Mouse (Mus musculus): ENCODE data around the gene Stoml1. TPM values are rescaled to one million over a fixed set of nuclear protein-coding genes. Genes with fewer than 3 reads are reported as not detected.
A peak's percentile ranks its signal among the peaks of the same experiment; 100 is the strongest.
"Not testable (repeated sequence)": the region's sequence is repeated elsewhere in the genome, so short reads cannot be mapped to it uniquely, and the experiment has no call there.

The Stoml1 gene
- polyA plus RNA-seq, 2 experiments from 2014 or later, result 26.0 to 83.0 TPM

DNA sequence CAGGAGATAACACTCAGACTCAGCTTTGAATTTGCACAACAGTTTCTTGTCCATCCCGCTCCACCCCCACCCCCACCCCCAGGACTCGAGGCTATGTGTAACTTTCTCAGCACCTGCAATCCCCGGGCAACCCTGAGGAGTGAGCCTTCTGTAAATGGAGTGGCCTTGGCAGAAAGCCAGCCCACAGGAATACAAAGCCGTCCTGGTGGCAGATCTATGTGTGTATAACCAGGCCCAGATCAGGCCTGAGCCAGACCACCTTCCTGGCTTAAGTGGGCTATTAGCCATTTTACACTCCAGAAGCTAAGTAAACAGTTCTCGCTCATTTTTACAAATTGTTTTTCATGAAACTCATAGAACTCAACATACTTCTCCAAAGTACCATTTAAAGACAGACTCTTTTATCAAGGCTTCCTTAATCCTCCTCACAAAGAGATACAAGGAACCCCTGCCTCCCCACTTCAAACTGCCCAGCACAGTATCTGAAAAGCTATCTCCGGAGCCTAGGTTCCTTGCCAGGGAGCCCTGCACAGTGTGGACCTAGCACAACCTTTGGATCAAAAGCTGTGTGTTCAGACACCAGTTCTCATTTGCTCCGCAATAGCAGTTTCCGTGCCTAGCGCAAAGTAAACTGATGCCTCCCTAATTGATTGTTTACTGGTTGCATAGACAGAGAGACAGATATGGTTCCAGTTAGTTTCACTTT lies 11.0 kb upstream of the Stoml1 start:
- ATAC-seq, result no peak

GRCm38 (mm10) chr9:58242696-58243095 lies 10.3 kb upstream of the Stoml1 start:
- ATAC-seq, result no peak

DNA sequence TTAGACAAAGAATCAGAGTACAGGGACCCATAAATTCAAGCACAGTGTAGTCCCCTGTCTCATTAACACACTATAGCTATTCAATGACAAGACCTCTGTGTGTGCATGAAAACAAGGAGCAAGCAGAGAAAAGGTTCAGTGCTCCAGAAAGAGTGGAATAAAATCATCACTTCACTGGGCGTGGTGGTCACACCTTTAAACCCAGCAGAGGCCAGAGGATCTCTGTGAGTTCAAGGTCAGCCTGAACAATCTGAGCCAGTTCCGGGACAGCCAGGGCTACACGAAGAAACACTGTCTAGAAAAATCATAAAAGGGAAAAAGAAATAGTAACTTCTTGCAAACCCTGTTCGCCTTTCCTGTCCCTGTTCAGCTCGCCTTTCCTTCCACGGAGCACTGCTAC lies 9.3 kb upstream of the Stoml1 start:
- ATAC-seq, result no peak

- ATAC-seq, result no peak
Measured at GRCm38 (mm10) chr9:58246083-58246591, 6.8 kb upstream of the Stoml1 start.

DNA sequence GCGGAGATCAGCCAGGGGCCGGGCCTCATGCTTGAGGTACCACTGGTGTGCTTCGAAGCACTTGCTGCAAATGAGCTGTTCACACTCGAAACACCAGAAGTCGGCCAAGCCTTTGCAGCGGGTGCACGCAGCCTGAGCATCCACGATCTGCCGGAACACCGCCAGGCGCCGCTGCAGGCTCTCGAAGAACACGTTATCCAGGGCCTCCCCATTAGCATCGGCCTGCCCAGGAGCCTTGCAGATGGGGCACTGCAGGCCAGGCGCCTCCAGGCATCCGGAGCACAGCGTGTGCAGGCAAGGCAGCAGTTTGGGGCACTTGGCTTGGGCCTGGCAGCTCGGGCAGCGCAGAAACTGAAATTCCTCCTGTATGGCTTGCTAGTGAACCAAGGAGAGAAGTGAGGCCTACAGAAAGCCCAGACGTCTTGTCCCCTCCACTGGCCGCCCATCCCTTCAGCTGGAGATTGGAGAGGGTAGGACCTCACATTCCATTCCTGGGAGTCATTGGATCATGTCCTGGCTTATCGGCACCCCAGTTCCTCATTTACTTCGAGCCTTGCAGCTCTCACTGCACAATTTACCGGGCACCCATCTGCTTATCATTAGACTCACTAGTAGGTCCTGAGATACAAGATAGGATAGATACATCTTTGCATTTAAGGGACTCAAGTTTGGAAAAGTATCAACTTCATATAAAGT lies 5.8 kb upstream of the Stoml1 start:
- ATAC-seq, result peak; percentile 79

DNA sequence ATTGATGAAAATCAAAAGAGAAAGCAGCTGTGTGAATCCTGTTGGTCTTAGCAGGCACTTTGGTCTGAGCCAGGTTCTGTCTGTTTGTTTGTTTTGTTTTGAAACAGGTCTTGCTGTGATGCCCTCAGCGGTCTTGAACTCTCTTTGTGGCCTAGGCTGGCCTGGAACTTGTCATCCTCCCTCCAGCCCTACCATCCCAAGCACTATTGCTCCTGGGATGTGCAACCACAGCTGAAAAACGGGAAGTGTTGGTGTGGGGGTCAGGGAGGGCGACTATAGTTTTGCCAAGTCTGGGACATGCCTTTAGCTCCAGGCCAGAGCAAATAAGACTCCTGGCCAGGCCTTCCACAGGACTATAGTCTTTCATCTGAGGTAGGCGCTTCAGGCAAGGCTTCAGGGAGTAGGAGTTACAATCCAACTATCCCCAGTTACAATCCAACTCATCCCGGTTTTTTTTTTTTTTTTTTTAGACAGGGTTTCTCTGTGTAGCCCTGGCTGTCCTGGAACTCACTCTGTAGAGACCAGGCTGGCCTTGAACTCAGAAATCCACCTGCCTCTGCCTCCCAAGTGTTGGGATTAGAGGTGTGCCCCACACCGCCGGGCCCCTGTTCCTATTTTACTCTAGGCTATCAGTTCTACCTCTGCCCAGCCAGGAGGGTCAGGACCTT lies 4.1 kb upstream of the Stoml1 start:
- ATAC-seq, result no peak

DNA sequence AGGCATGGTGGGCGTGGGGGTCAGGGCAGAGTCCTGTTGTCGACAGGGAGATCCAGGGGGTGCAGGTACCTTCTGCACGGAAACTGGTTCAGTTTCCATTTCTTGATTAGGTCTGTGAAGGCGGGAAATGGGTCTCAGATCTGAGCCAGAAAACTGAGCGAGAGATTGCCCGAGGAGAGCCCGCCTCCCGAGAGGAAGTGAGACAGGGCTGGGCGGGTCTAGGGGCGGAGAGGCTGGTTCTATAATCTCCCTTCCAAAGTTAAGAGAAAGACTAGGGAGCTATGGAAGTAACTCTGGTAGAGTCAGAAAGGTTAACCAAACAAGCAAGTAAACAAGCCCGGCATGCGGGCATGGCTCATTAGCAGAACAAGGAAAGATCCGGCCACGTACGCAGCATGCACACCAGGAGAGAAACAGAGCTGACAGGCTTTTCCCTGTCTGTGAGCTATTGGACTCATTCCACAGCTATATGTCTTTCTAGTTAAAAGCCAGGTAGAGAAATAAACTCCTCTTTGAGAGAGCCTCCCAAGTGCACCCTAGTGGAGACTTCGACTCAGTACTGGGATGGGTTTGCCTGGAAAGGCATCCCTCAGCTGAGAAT lies 3.3 kb upstream of the Stoml1 start, which contains the start of gene Pml:
Gene Pml, minus strand, starts transcription at position 195 of the 601 bp plus-strand sequence.
- ATAC-seq, result peak; percentile 62

- no peak for ATAC-seq
Measured at GRCm38 (mm10) chr9:58250322-58250721, 2.6 kb upstream of the Stoml1 start.

- not testable (repeated sequence) for ATAC-seq
Measured at GRCm38 (mm10) chr9:58250730-58251129, 2.2 kb upstream of the Stoml1 start.

- ATAC-seq, result not testable (repeated sequence)
Measured at GRCm38 (mm10) chr9:58253805-58254122, 800 bp downstream of the Stoml1 start.

DNA sequence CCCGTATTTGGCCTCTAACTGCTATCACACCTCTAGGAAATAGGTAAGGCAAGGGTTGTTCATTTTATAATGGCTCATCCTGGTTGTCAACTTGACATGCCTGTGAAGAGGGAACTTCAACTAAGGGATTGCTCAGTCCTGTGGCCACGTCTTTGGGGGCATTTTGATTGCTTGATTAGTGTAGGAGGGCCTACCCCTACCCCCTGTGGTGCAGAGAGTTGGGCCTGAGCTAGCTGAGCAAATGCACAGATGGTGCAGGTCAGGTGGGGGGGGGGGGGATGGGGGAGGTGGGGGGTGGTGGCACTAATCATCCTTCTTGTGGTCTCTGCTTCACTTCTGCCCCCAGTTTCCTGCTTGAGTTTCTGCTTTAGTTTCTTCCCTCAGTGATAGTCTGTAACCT lies 2.1 kb downstream of the Stoml1 start:
- ATAC-seq, result no peak

DNA sequence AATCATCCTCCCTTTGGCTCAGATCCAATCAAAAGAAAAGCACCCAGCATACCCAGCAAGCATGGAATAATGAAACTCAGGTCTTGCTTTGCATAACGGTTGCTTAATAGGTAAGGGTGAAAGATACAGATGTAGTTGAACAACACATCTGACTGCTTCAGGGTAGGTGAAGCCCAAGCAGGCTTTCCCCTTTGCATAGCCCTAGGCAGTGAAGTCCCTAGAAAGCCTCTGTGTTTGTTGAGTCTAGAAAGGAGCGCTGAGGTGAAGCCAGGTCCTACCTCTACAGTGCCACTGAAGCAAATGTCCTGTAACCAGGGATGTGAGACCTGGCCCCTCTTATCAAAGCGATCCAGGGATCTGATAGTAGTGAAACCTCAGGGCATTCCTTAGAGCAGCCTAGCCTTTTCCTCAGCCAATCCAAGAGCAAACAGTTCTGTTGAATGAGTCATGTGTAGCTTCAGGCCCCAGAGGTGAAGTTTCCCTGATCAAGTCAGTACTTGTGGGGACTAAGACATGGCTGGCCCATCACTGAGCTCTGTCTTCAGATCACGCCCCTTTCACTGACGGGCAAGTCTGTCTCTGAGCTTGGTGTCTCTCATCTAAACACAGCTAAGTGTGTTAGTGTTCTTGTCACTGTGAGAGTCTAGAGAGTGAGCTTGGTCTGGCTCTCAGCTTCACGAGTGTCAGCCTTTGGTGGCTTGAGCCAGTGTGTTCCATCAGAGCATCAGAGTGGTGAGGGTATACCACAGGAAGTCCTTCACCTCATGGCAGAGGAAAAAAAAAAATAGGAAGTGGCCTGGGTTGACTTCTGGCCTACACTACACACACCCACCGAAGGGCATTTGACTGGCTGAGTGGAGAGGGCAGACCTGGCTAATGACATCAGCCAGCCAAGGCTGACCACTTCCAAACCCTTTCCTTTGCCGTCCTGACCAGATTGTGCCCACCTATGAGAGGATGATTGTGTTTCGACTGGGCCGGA lies 3.0 kb downstream of the Stoml1 start:
- no peak for ATAC-seq

DNA sequence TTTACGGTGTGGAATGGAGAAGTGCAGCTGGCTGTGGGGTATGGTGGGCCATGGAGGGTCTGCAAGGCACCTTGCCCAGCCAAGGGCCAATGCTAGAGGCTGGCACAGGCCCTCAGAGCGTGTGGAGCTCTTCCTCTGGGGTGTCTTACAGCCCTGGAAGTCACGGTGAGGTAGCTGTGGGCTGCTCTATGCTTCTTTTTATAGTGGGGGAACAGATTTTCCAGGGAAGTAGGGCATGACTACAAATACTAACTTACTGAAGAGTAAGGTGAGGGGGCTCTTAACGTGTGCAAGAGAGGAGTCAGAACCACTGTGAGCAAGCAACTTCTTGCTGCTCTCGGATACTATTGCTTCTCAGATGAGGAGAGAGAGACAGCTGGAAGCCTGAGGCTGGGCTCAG lies 9.5 kb downstream of the Stoml1 start:
- ATAC-seq, result no peak

- ATAC-seq, result no peak
Measured at GRCm38 (mm10) chr9:58265368-58265767, 12.4 kb downstream of the Stoml1 start.

GRCm38 (mm10) chr9:58266571-58267011 lies 13.6 kb downstream of the Stoml1 start:
- ATAC-seq, result no peak

GRCm38 (mm10) chr9:58267046-58267445 lies 14.1 kb downstream of the Stoml1 start:
- ATAC-seq, result no peak

- ATAC-seq, result peak; percentile 35
Measured at GRCm38 (mm10) chr9:58268384-58269313, 15.7 kb downstream of the Stoml1 start.

DNA sequence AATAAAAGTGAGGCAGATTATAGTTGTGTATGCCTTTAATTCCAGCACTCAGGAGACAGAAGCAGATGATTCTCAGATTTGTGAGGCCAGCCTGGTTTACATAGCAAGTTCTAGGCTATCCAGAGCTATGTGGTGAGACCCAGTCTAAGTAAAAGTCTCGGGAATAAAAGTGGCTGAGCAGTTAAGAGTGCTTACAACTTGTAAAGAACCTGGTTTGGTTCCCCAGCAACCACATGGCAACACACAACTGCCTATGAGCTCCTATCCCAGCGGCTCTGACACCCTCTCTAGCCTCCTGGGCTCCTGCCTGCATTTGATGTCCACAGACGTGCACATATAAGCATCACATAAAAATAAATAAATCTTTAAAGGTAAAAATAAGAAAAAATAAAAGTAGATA lies 17.1 kb downstream of the Stoml1 start:
- ATAC-seq, result no peak

DNA sequence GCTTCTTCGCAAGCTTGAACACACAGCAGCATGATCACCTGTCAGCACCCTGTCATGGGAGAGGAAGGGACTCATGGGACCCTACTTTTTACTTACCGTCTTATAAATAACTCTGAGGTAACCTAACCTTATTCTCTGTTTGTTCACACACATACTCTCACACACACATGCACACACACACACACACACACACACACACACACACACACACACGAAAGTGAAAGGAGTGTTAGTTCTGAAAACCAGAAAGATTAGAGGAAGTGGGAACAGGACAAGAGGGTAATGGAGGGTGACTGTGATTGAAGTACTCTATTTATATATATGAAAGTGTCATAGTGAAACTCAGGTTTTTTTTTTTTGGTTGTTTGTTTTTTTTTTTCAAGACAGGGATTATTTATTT lies 18.1 kb downstream of the Stoml1 start:
- peak; percentile 79 for ATAC-seq

GRCm38 (mm10) chr9:58271551-58271950 lies 18.6 kb downstream of the Stoml1 start:
- not testable (repeated sequence) for ATAC-seq

All from CD4-positive, CD25-positive, alpha-beta regulatory T cell, adult 4 months (primary cell).